Mouse (Mus musculus): ENCODE data around the gene Cdk2ap2.
A peak's percentile ranks its signal among the peaks of the same experiment; 100 is the strongest.
"Not testable (repeated sequence)": the region's sequence is repeated elsewhere in the genome, so short reads cannot be mapped to it uniquely, and the experiment has no call there.

Cdk2ap2 gene

GRCm38 (mm10) chr19:4066877-4067276 is 30.1 kb upstream of the Cdk2ap2 start:
- no peak for DNase-seq (ENCODE audit: low read depth, low spot score)

- DNase-seq (ENCODE audit: low read depth, low spot score), result not testable (repeated sequence)
Measured at GRCm38 (mm10) chr19:4068242-4068641, 28.7 kb upstream of the Cdk2ap2 start.

- no peak for DNase-seq (ENCODE audit: low read depth, low spot score)
Measured at GRCm38 (mm10) chr19:4068717-4069410, 28.1 kb upstream of the Cdk2ap2 start.

- DNase-seq (ENCODE audit: low read depth, low spot score), result no peak
Measured at GRCm38 (mm10) chr19:4070311-4070710, 26.7 kb upstream of the Cdk2ap2 start.

- no peak for DNase-seq (ENCODE audit: low read depth, low spot score)
Measured at GRCm38 (mm10) chr19:4070756-4071155, 26.2 kb upstream of the Cdk2ap2 start.

GRCm38 (mm10) chr19:4071406-4071805 is 25.6 kb upstream of the Cdk2ap2 start:
- no peak for DNase-seq (ENCODE audit: low read depth, low spot score)

- no peak for DNase-seq (ENCODE audit: low read depth, low spot score)
Measured at GRCm38 (mm10) chr19:4072706-4073424, 24.1 kb upstream of the Cdk2ap2 start.

- DNase-seq (ENCODE audit: low read depth, low spot score), result no peak
Measured at GRCm38 (mm10) chr19:4075531-4075930, 21.5 kb upstream of the Cdk2ap2 start.

GRCm38 (mm10) chr19:4079594-4079993 is 17.4 kb upstream of the Cdk2ap2 start:
- no peak for DNase-seq (ENCODE audit: low read depth, low spot score)

- peak; percentile 47 for DNase-seq (ENCODE audit: low read depth, low spot score)
Measured at GRCm38 (mm10) chr19:4080511-4081009, 16.4 kb upstream of the Cdk2ap2 start.

GRCm38 (mm10) chr19:4081394-4081793 is 15.6 kb upstream of the Cdk2ap2 start, which contains the start of gene Cabp2:
Cabp2 (plus strand) TSS chr19:4081578.
- no peak for DNase-seq (ENCODE audit: low read depth, low spot score)

- no peak for DNase-seq (ENCODE audit: low read depth, low spot score)
Measured at GRCm38 (mm10) chr19:4082219-4082965, 14.6 kb upstream of the Cdk2ap2 start.

- no peak for DNase-seq (ENCODE audit: low read depth, low spot score)
Measured at GRCm38 (mm10) chr19:4083316-4083715, 13.7 kb upstream of the Cdk2ap2 start.

- DNase-seq (ENCODE audit: low read depth, low spot score), result no peak
Measured at GRCm38 (mm10) chr19:4083826-4084225, 13.2 kb upstream of the Cdk2ap2 start.

- no peak for DNase-seq (ENCODE audit: low read depth, low spot score)
Measured at GRCm38 (mm10) chr19:4084984-4085383, 12.0 kb upstream of the Cdk2ap2 start.

- no peak for DNase-seq (ENCODE audit: low read depth, low spot score)
Measured at GRCm38 (mm10) chr19:4086156-4086555, 10.8 kb upstream of the Cdk2ap2 start.

GRCm38 (mm10) chr19:4087090-4087489 is 9.9 kb upstream of the Cdk2ap2 start:
- DNase-seq (ENCODE audit: low read depth, low spot score), result no peak

- no peak for DNase-seq (ENCODE audit: low read depth, low spot score)
Measured at GRCm38 (mm10) chr19:4088146-4088545, 8.8 kb upstream of the Cdk2ap2 start.

- no peak for DNase-seq (ENCODE audit: low read depth, low spot score)
Measured at GRCm38 (mm10) chr19:4089128-4089527, 7.9 kb upstream of the Cdk2ap2 start.

- no peak for DNase-seq (ENCODE audit: low read depth, low spot score)
Measured at GRCm38 (mm10) chr19:4090446-4090845, 6.5 kb upstream of the Cdk2ap2 start.

GRCm38 (mm10) chr19:4091383-4091782 is 5.6 kb upstream of the Cdk2ap2 start:
- no peak for DNase-seq (ENCODE audit: low read depth, low spot score)

- DNase-seq (ENCODE audit: low read depth, low spot score), result no peak
Measured at GRCm38 (mm10) chr19:4092750-4093149, 4.2 kb upstream of the Cdk2ap2 start.

All from c-Kit-negative CD71-positive TER-119-positive erythroid progenitor cells, embryonic 14.5 days (primary cell).